Comparison of ENCODE assay signal across 15 mouse cellular contexts in genomic region chr1:43403341-43403740, GRCm38 (mm10). TPM values are rescaled to one million over a fixed set of nuclear protein-coding genes. Genes with fewer than 3 reads are reported as not detected.
DNase-seq lines count a peak whose midpoint lies in the region; ATAC-seq and TF ChIP-seq lines count a peak whose summit lies in the region.
"Had no signal": no experiment of that assay in that cellular context is flagged by ENCODE, and none has a peak within 500 bp of the region (broad histone marks: within the 10 kb centered on the region; RNA-seq: fewer than 3 reads in every experiment).

No protein-coding gene starts in this region.

- no peak for TF ChIP-seq EP300 in stomach, postnatal 0 days (optimal IDR thresholded peaks at IDR 0.05)

- ATAC-seq in liver, embryonic 12.5 days: no peak
- no peak for ATAC-seq in stomach, postnatal 0 days (ENCODE audit: low FRiP score, low TSS enrichment)
- ATAC-seq in forebrain, embryonic 12.5 days (ENCODE audit: low FRiP score): no peak
- ATAC-seq: forebrain, embryonic 14.5 days; midbrain, embryonic 16.5 days had no signal

- H3K27me3 ChIP-seq in liver, adult 2 months (ENCODE audit: control insufficient read depth, insufficient read depth, low read length): peaks cover 5% of the 10 kb centered on the region; the same call in 1 of the 2 replicates
- 0 out of 2 replicates have a peak, but pooled peaks cover 4% of the 10 kb centered on the region for H3K27me3 ChIP-seq in liver, embryonic 12.5 days (replicated peaks)
- no peaks in the 10 kb centered on the region for H3K27me3 ChIP-seq in stomach, postnatal 0 days (ENCODE audit: control insufficient read depth, insufficient read depth, low read length)
- no peaks in the 10 kb centered on the region for H3K27me3 ChIP-seq in forebrain, embryonic 12.5 days
- H3K27me3 ChIP-seq: liver, embryonic 13.5 days had no signal

- DNase-seq in gastrocnemius, adult 2 months: peak; percentile 51
- no peak for DNase-seq in gastrocnemius, postnatal 4 days (ENCODE audit: low spot score in 2 of 2)
- peak; percentile 9 for DNase-seq in liver, adult 2 months (ENCODE audit: extremely low read depth, low read depth, low spot score)
- DNase-seq in CD8-positive naive resting alpha-beta T cell, adult 2 months (ENCODE audit: low read depth in 2 of 2, low spot score in 2 of 2): peak; percentile 49 to 61
- DNase-seq in stomach, postnatal 0 days (ENCODE audit: low spot score): no peak
- no peak for DNase-seq in retina, postnatal 1 day
- DNase-seq: kidney, adult 8-10 months; layer of hippocampus, postnatal 36 days; liver, embryonic 13.5 days; spleen, adult 18-20 months had no signal

- intact Hi-C loops in gastrocnemius, adult 2 months (cut with DNase I): no loop called here

- no peak overlapping the region for H3K9ac ChIP-seq in liver, adult 2 months (ENCODE audit: low read depth, low read length)
- H3K9ac ChIP-seq in liver, embryonic 12.5 days: no peak overlapping the region
- H3K9ac ChIP-seq in stomach, postnatal 0 days (ENCODE audit: low read length): no peak overlapping the region
- no peak overlapping the region for H3K9ac ChIP-seq in forebrain, embryonic 12.5 days
- H3K9ac ChIP-seq: liver, embryonic 13.5 days had no signal

- no peak overlapping the region for H3K4me3 ChIP-seq in gastrocnemius, adult 2 months
- H3K4me3 ChIP-seq in liver, adult 2 months (ENCODE audit: insufficient read depth, low read depth, low read length): no peak overlapping the region
- H3K4me3 ChIP-seq in liver, embryonic 12.5 days: no peak overlapping the region
- H3K4me3 ChIP-seq in stomach, postnatal 0 days (ENCODE audit: low read depth, low read length): no peak overlapping the region
- no peak overlapping the region for H3K4me3 ChIP-seq in forebrain, embryonic 12.5 days (replicated peaks)
- H3K4me3 ChIP-seq: embryonic facial prominence, embryonic 10.5 days; liver, embryonic 13.5 days had no signal

- no peaks in the 10 kb centered on the region for H3K4me1 ChIP-seq in liver, adult 2 months (ENCODE audit: control insufficient read depth, insufficient read depth, low read length)
- peaks cover 39% of the 10 kb centered on the region for H3K4me1 ChIP-seq in liver, embryonic 12.5 days
- no peaks in the 10 kb centered on the region for H3K4me1 ChIP-seq in stomach, postnatal 0 days (replicated peaks; ENCODE audit: control insufficient read depth, insufficient read depth)
- H3K4me1 ChIP-seq in forebrain, embryonic 12.5 days: no peaks in the 10 kb centered on the region

- H3K79me2 ChIP-seq in liver, adult 2 months (ENCODE audit: control insufficient read depth, insufficient read depth, low read length): no peaks in the 10 kb centered on the region

- no peak; the same call in 1 of the 2 replicates for TF ChIP-seq CTCF in gastrocnemius, adult 2 months (IDR thresholded peaks at IDR 0.05)
- TF ChIP-seq CTCF in liver, adult 2 months (IDR thresholded peaks at IDR 0.05; ENCODE audit: low read depth, low read length): no peak
- TF ChIP-seq CTCF in stomach, postnatal 0 days (IDR thresholded peaks at IDR 0.05; ENCODE audit: low read depth): peak; percentile 15; the same call in 1 of the 2 replicates

- TF ChIP-seq POLR2A in liver, adult 2 months (IDR thresholded peaks at IDR 0.05; ENCODE audit: extremely low read depth, insufficient read depth, low read length): no peak

- no peaks in the 10 kb centered on the region for H3K9me3 ChIP-seq in liver, embryonic 12.5 days (replicated peaks)
- no peaks in the 10 kb centered on the region for H3K9me3 ChIP-seq in stomach, postnatal 0 days (ENCODE audit: control insufficient read depth, low read length)
- H3K9me3 ChIP-seq in forebrain, embryonic 12.5 days: no peaks in the 10 kb centered on the region
- H3K9me3 ChIP-seq: embryonic facial prominence, embryonic 10.5 days; liver, embryonic 13.5 days had no signal

- H3K36me3 ChIP-seq in liver, adult 2 months (ENCODE audit: control insufficient read depth, insufficient read depth, low read length): no peaks in the 10 kb centered on the region
- no peaks in the 10 kb centered on the region for H3K36me3 ChIP-seq in liver, embryonic 12.5 days
- no peaks in the 10 kb centered on the region for H3K36me3 ChIP-seq in stomach, postnatal 0 days (ENCODE audit: control insufficient read depth, insufficient read depth, low read length)
- H3K36me3 ChIP-seq in forebrain, embryonic 12.5 days (replicated peaks): no peaks in the 10 kb centered on the region
- H3K36me3 ChIP-seq: embryonic facial prominence, embryonic 10.5 days; liver, embryonic 13.5 days had no signal

- H3K27ac ChIP-seq in gastrocnemius, adult 2 months: no peak overlapping the region
- H3K27ac ChIP-seq in liver, adult 2 months (replicated peaks; ENCODE audit: insufficient read depth, low read depth, low read length): no peak overlapping the region
- no peak overlapping the region for H3K27ac ChIP-seq in liver, embryonic 12.5 days
- no peak overlapping the region for H3K27ac ChIP-seq in stomach, postnatal 0 days (replicated peaks)
- H3K27ac ChIP-seq in forebrain, embryonic 12.5 days: no peak overlapping the region
- H3K27ac ChIP-seq: embryonic facial prominence, embryonic 10.5 days; liver, embryonic 13.5 days had no signal

- H3K4me2 ChIP-seq in liver, embryonic 12.5 days: no peak overlapping the region
- no peak overlapping the region for H3K4me2 ChIP-seq in stomach, postnatal 0 days (replicated peaks; ENCODE audit: low read depth)
- no peak overlapping the region for H3K4me2 ChIP-seq in forebrain, embryonic 12.5 days
- H3K4me2 ChIP-seq: liver, embryonic 13.5 days had no signal

RNA-seq across cellular contexts. Expression of gene Nck2, which starts 41.0 kb away (rescaled TPM):
- total RNA-seq in gastrocnemius, adult 2 months (2021): 10 to 100 TPM; 18.0 to 18.6 TPM
- 10 to 100 TPM; 40.6 to 46.5 TPM for total RNA-seq in gastrocnemius, postnatal 4 days (2021)
- 3.0 and 5.6 TPM in 2 replicates for total RNA-seq in liver, adult 2 months (2014; rRNA removed)
- polyA plus RNA-seq in liver, adult 2 months (2012; rRNA removed): 2.5 TPM in 2 replicates
- polyA plus RNA-seq in liver, embryonic 12.5 days (2016; fragmentation: Nextera tagmentation; extraction: Ambion mirVana): 20.3 and 20.4 TPM in 2 replicates
- 41.4 and 41.7 TPM in 2 replicates for polyA plus RNA-seq in stomach, postnatal 0 days (2015; fragmentation: Nextera tagmentation; extraction: Ambion mirVana)
- polyA plus RNA-seq in forebrain, embryonic 12.5 days (2016; fragmentation: Nextera tagmentation; extraction: Ambion mirVana): 40.9 and 41.2 TPM in 2 replicates

Comparison
In these comparisons a context has a peak if more than half of its experiments do, and no peak if none do; other contexts are left out.
1. DNase-seq: peak in gastrocnemius, adult 2 months (single experiment), liver, adult 2 months (single experiment) and CD8-positive naive resting alpha-beta T cell, adult 2 months (2 of 2); none in gastrocnemius, postnatal 4 days (0 of 2), stomach, postnatal 0 days (single experiment) and retina, postnatal 1 day (single experiment).